Mouse (Mus musculus): Measurements from ENCODE around the gene Gtsf2.

GRCm38 (mm10) chr15:103473182-103473581, 24.9 kb upstream of the Gtsf2 start:
- TF ChIP-seq CTCF (IDR thresholded peaks at IDR 0.05; ENCODE audit: low read depth) (no peak), EP300 (optimal IDR thresholded peaks at IDR 0.05) (no peak)
